Mouse (Mus musculus) CH12.LX (cell line): ENCODE results near the gene Snx11. TPM values are rescaled to one million over a fixed set of nuclear protein-coding genes. Genes with fewer than 3 reads are reported as not detected.

Experiments
- DNase-seq: peaks from one replicate; pipeline ENCODE4 v3.0.0-alpha.2; 2013; ENCODE audit errors: extremely low read depth
- H3K27ac ChIP-seq: 2 replicates; pipeline ENCODE4 v1.5.1; 2012; ENCODE audit warnings: low read depth, mild to moderate bottlenecking, control low read depth, moderate library complexity; ENCODE audit not compliant: insufficient read depth
- H3K27me3 ChIP-seq: replicated peaks from 2 replicates; pipeline ENCODE3; 2012; ENCODE audit warnings: inconsistent platforms
- H3K36me3 ChIP-seq, 2 experiments: replicated peaks in 1 of 2; 2 replicates each; pipeline versions ENCODE3 to v1.6.1; 2012; ENCODE audit warnings: inconsistent platforms in 1 of 2, low read length in 1 of 2, mild to moderate bottlenecking in 1 of 2, mixed read lengths in 1 of 2, moderate library complexity in 1 of 2; ENCODE audit not compliant: control insufficient read depth in 1 of 2, insufficient read depth in 1 of 2
- H3K4me1 ChIP-seq, 2 experiments: 2 replicates each; pipeline ENCODE4 v1.6.1; 2012; ENCODE audit warnings: inconsistent platforms in 1 of 2, moderate library complexity in 1 of 2; ENCODE audit not compliant: insufficient read depth in 2 of 2, control insufficient read depth in 1 of 2
- H3K4me2 ChIP-seq: 2 replicates; pipeline ENCODE4 v1.6.1; 2012; ENCODE audit warnings: low read depth, mild to moderate bottlenecking, control low read depth; ENCODE audit not compliant: poor library complexity, insufficient read depth, severe bottlenecking
- H3K4me3 ChIP-seq, 3 experiments: fragments of 150-350 bp in 1 of 3; sonication (generic) in 1 of 3; replicated peaks in 1 of 3; 2 replicates each; pipeline versions ENCODE3 to v1.5.1; 2011 to 2012; ENCODE audit warnings: low read depth in 2 of 3, low read length in 2 of 3, mild to moderate bottlenecking in 2 of 3, moderate library complexity in 2 of 3, control low read depth in 1 of 3, improper control_type of control experiment in 1 of 3, inconsistent platforms in 1 of 3, mixed read lengths in 1 of 3; ENCODE audit not compliant: poor library complexity in 1 of 3
- H3K79me2 ChIP-seq: replicated peaks from 2 replicates; pipeline ENCODE4 v1.6.1; 2012; ENCODE audit warnings: mild to moderate bottlenecking, moderate library complexity; ENCODE audit not compliant: control insufficient read depth, poor library complexity, insufficient read depth, severe bottlenecking; ENCODE audit errors: extremely low read depth
- H3K9ac ChIP-seq: 2 replicates; pipeline ENCODE4 v1.6.1; 2012; ENCODE audit warnings: low read depth, mild to moderate bottlenecking, control low read depth, moderate library complexity; ENCODE audit not compliant: insufficient read depth
- H3K9me3 ChIP-seq: replicated peaks from 2 replicates; pipeline ENCODE3; 2012; ENCODE audit warnings: low read length, inconsistent platforms, mixed read lengths
- USF2 ChIP-seq: conservative IDR thresholded peaks from 2 replicates; pipeline ENCODE4 v1.6.1; 2011; ENCODE audit warnings: low read depth, low read length, improper control_type of control experiment
- ZNF384 ChIP-seq: IDR thresholded peaks from 2 replicates; pipeline ENCODE4 v1.6.1; 2012; ENCODE audit warnings: low read depth, low read length, improper control_type of control experiment, inconsistent platforms
- dilution Hi-C: fragments of 300-500 bp; cut with MboI; formaldehyde crosslinking; loops from 2 replicates; pipeline ENCODE4 v1.14.3; 2020; ENCODE audit warnings: low sequenced_read_pairs; ENCODE audit not compliant: extremely low pct_unique_long_range_greater_than_20kb, extremely low pct_ligation_motif_present
- in situ Hi-C: fragments of 300-500 bp; cut with MboI; formaldehyde crosslinking; loops from 3 replicates; pipeline ENCODE4 v1.14.3; 2019; ENCODE audit warnings: low sequenced_read_pairs, low pct_ligation_motif_present, low pct_unique_long_range_greater_than_20kb, mixed read lengths
- polyA plus RNA-seq: library from polyadenylated mRNA; unstranded; fragments of >175 nt; gene quantifications from 2 replicates; pipeline ENCODE4 v1.2.1, GENCODE M21; 2012; ENCODE audit warnings: low read depth; ENCODE audit not compliant: insufficient read length
- total RNA-seq, 2 experiments: library from RNA; depleted of rRNA; stranded (reverse); fragments of 300-350 nt in 1 of 2; fragments of >200 nt in 1 of 2; gene quantifications; 2 replicates each; pipeline ENCODE4 v1.2.3; 2012 to 2014

Gene Snx11
- total and polyA plus RNA-seq, 3 experiments: 153 to 244 (median 217) TPM

DNA sequence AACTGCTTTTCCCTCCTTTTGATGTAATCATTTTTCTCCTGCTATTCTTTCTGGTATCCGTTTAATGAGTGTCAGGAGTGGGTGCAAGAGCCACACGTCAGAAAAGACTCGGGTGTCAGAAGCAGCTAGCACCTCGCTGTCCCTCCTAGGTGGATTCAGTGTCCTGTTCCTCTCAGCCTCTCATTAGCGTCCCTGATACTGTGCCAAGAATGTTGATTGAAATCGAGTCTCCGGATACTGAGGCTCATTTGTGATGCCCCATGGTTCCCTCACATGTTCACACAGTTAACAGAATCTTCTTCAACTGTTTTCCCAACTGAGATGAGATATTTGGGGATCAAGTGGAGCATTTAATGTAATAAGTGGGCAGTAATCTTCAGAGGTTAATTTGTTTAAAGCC is 58.8 kb downstream of the Snx11 start:
- TF ChIP-seq USF2: no peak
- no peak for TF ChIP-seq ZNF384
- Histone ChIP-seq H3K4me3 (no peak overlapping the region), H3K9ac (no peak overlapping the region), H3K27ac (no peak overlapping the region), H3K9me3 (peaks cover 2% of the 10 kb centered on the region), H3K79me2 (no peaks in the 10 kb centered on the region), H3K36me3 (no peaks in the 10 kb centered on the region), H3K4me1 (no peaks in the 10 kb centered on the region), H3K4me2 (no peak overlapping the region), H3K27me3 (peaks cover 12% of the 10 kb centered on the region)
- in situ Hi-C loops (no loop called here), dilution Hi-C loops (no loop called here)
- no peak for DNase-seq

Other genes with a start within 250 kb of the Snx11 start
- gene Cbx1, start 11.6 kb upstream of the Snx11 start, total RNA-seq (2012; rRNA removed): 144 and 163 TPM in 2 replicates
- gene Cbx1, start 11.6 kb upstream of the Snx11 start, total RNA-seq (2014; rRNA removed): 115 and 138 TPM in 2 replicates
- gene Cbx1, start 11.6 kb upstream of the Snx11 start, polyA plus RNA-seq: 223 and 251 TPM in 2 replicates
- gene Nfe2l1, start 52.4 kb upstream of the Snx11 start, total RNA-seq (2012; rRNA removed): 113 and 169 TPM in 2 replicates
- gene Nfe2l1, start 52.4 kb upstream of the Snx11 start, total RNA-seq (2014; rRNA removed): 61.1 and 77.7 TPM in 2 replicates
- gene Nfe2l1, start 52.4 kb upstream of the Snx11 start, polyA plus RNA-seq: 145 and 182 TPM in 2 replicates
- 1.3 and 4.1 TPM in 2 replicates for gene Copz2, start 72.3 kb upstream of the Snx11 start, total RNA-seq (2012; rRNA removed)
- gene Copz2, start 72.3 kb upstream of the Snx11 start, total RNA-seq (2014; rRNA removed): 0.28 and 0.35 TPM in 2 replicates
- gene Copz2, start 72.3 kb upstream of the Snx11 start, polyA plus RNA-seq: 0.87 and 0.99 TPM in 2 replicates
- 96.3 and 112 TPM in 2 replicates for gene Cdk5rap3, start 138.9 kb upstream of the Snx11 start, total RNA-seq (2012; rRNA removed)
- 59.5 and 61.6 TPM in 2 replicates for gene Cdk5rap3, start 138.9 kb upstream of the Snx11 start, total RNA-seq (2014; rRNA removed)
- 70.3 and 80.0 TPM in 2 replicates for gene Cdk5rap3, start 138.9 kb upstream of the Snx11 start, polyA plus RNA-seq
- gene Prr15l, start 150.5 kb upstream of the Snx11 start, total RNA-seq (2012; rRNA removed): 0.08 TPM in 2 replicates
- not detected in 2 replicates for gene Prr15l, start 150.5 kb upstream of the Snx11 start, total RNA-seq (2014; rRNA removed)
- gene Prr15l, start 150.5 kb upstream of the Snx11 start, polyA plus RNA-seq: 0.19 and 0.31 TPM in 2 replicates
- 38.5 and 42.9 TPM in 2 replicates for gene Pnpo, start 166.4 kb upstream of the Snx11 start, total RNA-seq (2012; rRNA removed)
- 54.3 and 56.2 TPM in 2 replicates for gene Pnpo, start 166.4 kb upstream of the Snx11 start, total RNA-seq (2014; rRNA removed)
- 32.5 and 36.3 TPM in 2 replicates for gene Pnpo, start 166.4 kb upstream of the Snx11 start, polyA plus RNA-seq
- 2.1 and 2.8 TPM in 2 replicates for gene Sp2, start 205.4 kb upstream of the Snx11 start, total RNA-seq (2012; rRNA removed)
- gene Sp2, start 205.4 kb upstream of the Snx11 start, total RNA-seq (2014; rRNA removed): 1.1 TPM in 2 replicates
- gene Sp2, start 205.4 kb upstream of the Snx11 start, polyA plus RNA-seq: 15.9 and 21.0 TPM in 2 replicates
- 44.3 and 65.5 TPM in 2 replicates for gene Sp6, start 235.8 kb upstream of the Snx11 start, total RNA-seq (2012; rRNA removed)
- gene Sp6, start 235.8 kb upstream of the Snx11 start, total RNA-seq (2014; rRNA removed): 15.8 and 18.4 TPM in 2 replicates
- gene Sp6, start 235.8 kb upstream of the Snx11 start, polyA plus RNA-seq: 10.0 and 10.1 TPM in 2 replicates